Mouse (Mus musculus) limb, embryonic 14.5 days (tissue): ENCODE data around the gene Pacs2. TPM values are rescaled to one million over a fixed set of nuclear protein-coding genes. Genes with fewer than 3 reads are reported as not detected.

Experiments used
- ATAC-seq: fragments of 200-750 bp; cut with Nextera tagmentation; 2 replicates; pipeline ENCODE4 v1.8.0; 2017; ENCODE audit warnings: low read depth, moderate number of reproducible peaks, moderate TSS enrichment; ENCODE audit not compliant: low FRiP score
- DNase-seq: peaks from one replicate; pipeline ENCODE4 v3.0.0-alpha.2; 2015; ENCODE audit warnings: low spot score
- H3K27ac ChIP-seq: fragments of 300-500 bp; sonication (generic); replicated peaks from 2 replicates; pipeline ENCODE4 v1.5.1; 2014; ENCODE audit warnings: low read depth, mild to moderate bottlenecking, low read length, moderate library complexity, mixed read lengths
- H3K27me3 ChIP-seq: fragments of 300-500 bp; sonication (generic); 2 replicates; pipeline ENCODE4 v1.6.1; 2014; ENCODE audit warnings: low read length, mixed read lengths; ENCODE audit not compliant: control insufficient read depth, insufficient read depth
- H3K36me3 ChIP-seq: fragments of 300-500 bp; sonication (generic); 2 replicates; pipeline ENCODE4 v1.6.1; 2014; ENCODE audit warnings: mild to moderate bottlenecking, low read length, moderate library complexity, mixed read lengths; ENCODE audit not compliant: control insufficient read depth, insufficient read depth
- H3K4me1 ChIP-seq: fragments of 300-500 bp; sonication (generic); 2 replicates; pipeline ENCODE4 v1.6.1; 2014; ENCODE audit warnings: antibody characterized with exemption, low read length, mixed read lengths; ENCODE audit not compliant: control insufficient read depth, insufficient read depth
- H3K4me2 ChIP-seq: fragments of 300-500 bp; sonication (generic); replicated peaks from 2 replicates; pipeline ENCODE4 v1.6.1; 2014; ENCODE audit warnings: low read depth, mild to moderate bottlenecking, low read length, moderate library complexity; ENCODE audit not compliant: severe bottlenecking
- H3K4me3 ChIP-seq: fragments of 300-500 bp; sonication (generic); replicated peaks from 2 replicates; pipeline ENCODE4 v1.5.1; 2014; ENCODE audit warnings: low read length
- H3K9ac ChIP-seq: fragments of 300-500 bp; sonication (generic); 2 replicates; pipeline ENCODE4 v1.6.1; 2014; ENCODE audit warnings: mild to moderate bottlenecking, low read depth, low read length, moderate library complexity; ENCODE audit not compliant: severe bottlenecking
- H3K9me3 ChIP-seq: fragments of 300-500 bp; sonication (generic); 2 replicates; pipeline ENCODE4 v1.6.1; 2016; ENCODE audit warnings: low read length; ENCODE audit not compliant: control insufficient read depth
- POLR2A ChIP-seq: fragments of 200-500 bp; IDR thresholded peaks from 2 replicates; pipeline ENCODE4 v1.8.0; 2012; ENCODE audit warnings: inconsistent platforms, mild to moderate bottlenecking, moderate library complexity, borderline replicate concordance; ENCODE audit not compliant: insufficient read depth, insufficient read length; ENCODE audit errors: extremely low read depth
- WGBS: fragments of 180-500 bp; shearing (Covaris S2); extraction: QIAGEN DNeasy Blood & Tissue Kit; methylation state at CpG from one replicate; pipeline ENCODE4 v1.1.7; 2014; 5-methylcytosine and 5-hydroxymethylcytosine counted together
- polyA plus RNA-seq, 2 experiments: library from polyadenylated mRNA; depleted of rRNA in 1 of 2; stranded (reverse) in 1 of 2; unstranded in 1 of 2; fragments of >200 nt; fragmentation: Nextera tagmentation in 1 of 2; extraction: Ambion mirVana in 1 of 2; gene quantifications; 2 replicates each; pipeline versions ENCODE4 v1.2.1 to v1.2.3; 2012 to 2014

Pacs2 gene
- polyA plus RNA-seq, 2 experiments: 16.5 to 55.0 TPM

DNA sequence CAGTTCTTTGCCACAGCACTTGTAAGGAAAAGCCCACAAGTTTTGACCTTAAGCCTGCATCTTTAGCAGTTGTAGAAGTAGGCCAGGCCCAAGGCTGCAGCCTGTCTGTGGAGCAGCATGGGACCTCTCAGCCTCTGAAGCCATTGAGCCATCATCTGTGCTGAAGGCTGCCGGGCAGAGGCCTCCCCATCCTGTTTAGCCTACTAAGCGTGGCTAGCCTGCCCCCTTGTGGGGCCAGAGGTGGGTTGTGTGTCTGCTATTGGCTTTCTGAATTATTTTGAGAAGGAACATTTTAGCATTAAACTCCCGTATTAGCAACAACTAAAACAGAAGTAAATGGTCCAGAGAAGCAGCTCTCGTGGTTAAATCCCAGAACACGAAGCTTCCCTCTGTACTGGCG lies 88.2 kb downstream of the Pacs2 start:
- Histone ChIP-seq H3K4me2 (no peak overlapping the region), H3K36me3 (peaks cover 14% of the 10 kb centered on the region; the same call in 1 of the 2 replicates), H3K27ac (no peak overlapping the region), H3K9me3 (no peaks in the 10 kb centered on the region), H3K4me1 (peaks cover 24% of the 10 kb centered on the region), H3K27me3 (no peaks in the 10 kb centered on the region), H3K9ac (no peak overlapping the region), H3K4me3 (no peak overlapping the region)
- DNase-seq (no peak), ATAC-seq (no peak; the same call in 1 of the 2 replicates)
- TF ChIP-seq POLR2A: no peak
- 68% methylated on average over 6 of the region's 6 CpGs for WGBS

DNA sequence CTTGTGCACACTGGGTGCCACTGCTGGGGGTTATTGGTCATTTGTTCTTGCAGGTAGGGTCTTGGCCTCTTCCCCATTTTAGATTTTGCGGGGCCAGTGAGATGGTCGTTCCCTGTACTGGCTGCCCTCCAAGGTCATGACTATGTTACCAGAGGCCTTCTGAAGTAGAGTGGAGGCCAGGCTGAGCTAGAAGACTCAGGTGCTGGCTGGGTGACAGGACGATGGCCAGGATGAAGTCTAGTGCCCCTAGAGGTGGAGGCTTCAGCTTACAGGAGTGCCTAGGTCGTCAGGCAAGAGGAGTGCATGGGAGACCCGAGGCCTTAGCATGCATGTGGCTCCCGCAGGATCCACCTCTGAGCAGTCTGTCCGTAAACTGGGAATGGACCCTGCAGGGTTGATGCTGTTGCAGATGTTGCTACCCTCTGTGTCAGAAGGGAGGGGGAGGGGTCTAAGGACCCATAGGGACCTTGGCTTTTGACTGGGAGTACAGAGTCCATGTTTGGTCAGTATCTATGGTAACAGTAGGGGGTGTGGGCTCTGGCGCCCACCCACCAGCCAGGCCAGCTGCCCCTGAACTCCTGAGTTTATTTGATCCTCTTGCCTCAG lies 89.6 kb downstream of the Pacs2 start:
- H3K27me3 ChIP-seq: no peaks in the 10 kb centered on the region
- ATAC-seq: no peak
- peaks cover 14% of the 10 kb centered on the region; the same call in 1 of the 2 replicates for H3K36me3 ChIP-seq
- WGBS: 81% methylated on average over 8 of the region's 8 CpGs
- TF ChIP-seq POLR2A: no peak
- H3K9ac ChIP-seq: no peak overlapping the region
- no peak overlapping the region for H3K27ac ChIP-seq
- no peak for DNase-seq
- no peak overlapping the region for H3K4me2 ChIP-seq
- peaks cover 24% of the 10 kb centered on the region for H3K4me1 ChIP-seq
- no peak overlapping the region for H3K4me3 ChIP-seq
- no peaks in the 10 kb centered on the region for H3K9me3 ChIP-seq

DNA sequence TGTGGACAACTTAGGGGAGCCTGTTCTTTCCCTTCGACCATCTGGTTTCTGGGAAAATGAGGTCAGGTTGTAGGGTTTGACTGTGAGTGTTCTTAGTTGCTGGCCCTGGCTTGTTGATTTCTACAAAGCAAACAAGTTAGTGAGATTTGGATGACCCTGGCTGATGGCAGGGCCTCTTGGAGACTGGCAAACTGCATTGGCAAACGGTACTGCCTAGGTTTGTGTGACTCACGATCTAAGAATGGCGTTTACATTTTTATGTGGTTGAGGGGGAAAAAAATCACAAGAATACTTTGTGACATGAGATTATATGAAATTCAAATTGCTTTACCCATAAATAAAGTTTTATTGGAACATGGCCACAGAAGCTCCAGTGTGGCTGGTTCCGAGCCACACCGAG lies 92.1 kb downstream of the Pacs2 start:
- H3K4me2 ChIP-seq: no peak overlapping the region
- H3K27me3 ChIP-seq: no peaks in the 10 kb centered on the region
- no peak overlapping the region for H3K9ac ChIP-seq
- H3K4me1 ChIP-seq: peaks cover 13% of the 10 kb centered on the region
- DNase-seq: no peak
- no peak for TF ChIP-seq POLR2A
- no peak for ATAC-seq
- H3K36me3 ChIP-seq: peaks cover 6% of the 10 kb centered on the region; the same call in 1 of the 2 replicates
- H3K9me3 ChIP-seq: no peaks in the 10 kb centered on the region
- no peak overlapping the region for H3K4me3 ChIP-seq
- no peak overlapping the region for H3K27ac ChIP-seq
- 67% methylated on average over 6 of the region's 6 CpGs for WGBS

DNA sequence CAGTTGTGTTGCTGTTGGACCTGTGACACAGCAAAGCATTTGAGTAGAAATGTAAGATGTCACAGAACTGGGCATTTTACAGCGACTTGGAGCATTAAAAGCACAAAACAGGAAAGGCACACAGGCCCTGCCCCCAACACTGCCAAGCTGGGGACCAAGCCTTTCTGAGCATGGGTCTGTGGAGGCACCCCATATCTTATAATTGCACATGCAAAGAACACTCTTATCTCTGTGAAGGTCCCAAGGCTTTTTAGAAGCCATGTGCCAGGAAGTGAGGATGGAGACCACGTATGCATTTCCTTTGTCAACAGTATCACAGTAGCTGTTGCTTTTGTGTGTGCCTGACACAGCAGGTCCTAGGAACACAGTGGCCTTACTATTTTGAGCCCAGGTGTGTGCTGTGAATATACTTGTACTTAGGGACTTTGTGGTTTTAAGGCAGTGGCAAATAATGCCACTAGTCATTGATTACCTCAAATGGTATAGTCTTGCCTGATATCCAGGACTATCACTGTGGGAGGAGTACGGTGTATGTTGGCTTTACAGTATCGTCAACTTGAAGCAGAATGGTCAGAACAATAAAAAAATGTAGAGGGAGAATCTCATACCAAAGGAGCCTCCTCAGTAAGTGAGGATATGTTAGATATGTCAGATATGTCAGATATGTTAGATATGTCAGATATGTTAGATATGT lies 93.3 kb downstream of the Pacs2 start:
- Histone ChIP-seq H3K27me3 (no peaks in the 10 kb centered on the region), H3K4me2 (no peak overlapping the region), H3K9ac (no peak overlapping the region), H3K9me3 (no peaks in the 10 kb centered on the region), H3K36me3 (peaks cover 14% of the 10 kb centered on the region), H3K27ac (no peak overlapping the region), H3K4me1 (peaks cover 13% of the 10 kb centered on the region), H3K4me3 (no peak overlapping the region)
- TF ChIP-seq POLR2A: no peak
- no peak for DNase-seq
- ATAC-seq: no peak
- WGBS: 83% methylated on average over 4 of the region's 4 CpGs

DNA sequence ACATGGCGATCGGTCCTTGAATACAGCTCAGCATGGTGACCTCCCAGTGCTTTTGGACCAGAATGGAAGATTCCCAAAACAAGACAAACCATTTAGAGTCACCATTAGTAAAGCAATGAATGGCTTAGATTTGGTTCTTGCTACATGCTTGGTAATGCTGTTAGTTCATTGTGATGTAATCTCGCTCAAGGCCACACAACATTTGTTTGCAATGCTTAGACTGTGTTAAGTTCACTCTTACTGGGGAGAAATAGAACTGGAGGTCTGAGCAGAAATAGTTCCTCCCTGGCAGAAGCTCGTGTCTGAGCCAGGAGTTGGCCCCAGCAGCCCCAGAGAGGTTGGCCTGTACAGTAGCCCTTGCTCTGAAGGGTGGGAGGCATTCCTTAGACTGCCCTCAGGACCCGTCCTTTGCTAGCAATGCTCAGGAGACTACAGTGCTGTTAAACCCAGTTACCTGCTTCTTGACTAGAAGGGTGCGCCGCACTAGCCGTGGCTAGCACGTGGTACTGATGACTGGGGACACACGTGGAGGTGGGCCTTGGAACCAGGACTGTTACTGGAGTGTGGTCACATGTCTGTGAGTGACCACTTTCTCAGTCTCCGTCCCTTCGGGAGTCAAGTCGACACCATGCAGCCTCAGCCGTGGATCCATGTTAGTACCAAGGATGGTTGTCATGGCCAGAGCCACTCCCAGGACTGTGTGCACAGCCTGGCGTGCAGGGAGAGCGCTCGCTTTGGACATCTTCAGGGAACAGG lies 94.4 kb downstream of the Pacs2 start:
- 88% methylated on average over 17 of the region's 17 CpGs for WGBS
- Histone ChIP-seq H3K4me3 (no peak overlapping the region), H3K4me2 (no peak overlapping the region), H3K36me3 (peaks cover 25% of the 10 kb centered on the region), H3K4me1 (peaks cover 13% of the 10 kb centered on the region), H3K27me3 (no peaks in the 10 kb centered on the region), H3K9me3 (no peaks in the 10 kb centered on the region), H3K27ac (no peak overlapping the region), H3K9ac (no peak overlapping the region)
- ATAC-seq: no peak
- no peak for DNase-seq
- TF ChIP-seq POLR2A: no peak
